Mouse (Mus musculus): ENCODE data around the gene Prox2. TPM values are rescaled to one million over a fixed set of nuclear protein-coding genes. Genes with fewer than 3 reads are reported as not detected.
A peak's percentile ranks its signal among the peaks of the same experiment; 100 is the strongest.

Prox2 gene
- polyA plus RNA-seq, 1 experiment from 2014 or later: 3.7 TPM

DNA sequence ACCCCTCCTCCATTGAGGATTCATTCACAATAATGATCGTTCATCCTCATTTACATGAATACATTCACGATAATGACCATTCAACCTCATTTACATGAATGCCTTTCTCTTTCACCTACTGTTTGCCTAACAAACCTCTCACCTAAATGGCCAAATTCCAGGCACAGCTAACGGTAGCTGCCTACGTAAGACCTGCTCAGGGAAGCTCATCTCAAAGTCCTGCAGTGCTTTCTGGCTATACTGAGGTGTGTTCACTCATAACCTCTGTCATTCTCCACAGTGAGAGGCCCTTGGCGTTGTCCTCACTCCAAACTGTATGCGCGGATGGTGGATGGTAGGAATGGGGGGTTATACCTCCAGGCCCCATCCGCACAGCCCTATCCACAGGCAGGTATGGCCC is 5.8 kb downstream of the Prox2 start:
- ATAC-seq (ENCODE audit: low FRiP score, low read depth): no peak
- Histone ChIP-seq H3K9ac (replicated peaks) (no peak overlapping the region), H3K4me2 (replicated peaks) (no peak overlapping the region), H3K4me1 (peaks cover 20% of the 10 kb centered on the region), H3K4me3 (no peak overlapping the region), H3K27me3 (no peaks in the 10 kb centered on the region), H3K36me3 (no peaks in the 10 kb centered on the region), H3K27ac (replicated peaks) (no peak overlapping the region), H3K9me3 (no peaks in the 10 kb centered on the region)
- WGBS: 93% methylated on average over 8 of the region's 8 CpGs

DNA sequence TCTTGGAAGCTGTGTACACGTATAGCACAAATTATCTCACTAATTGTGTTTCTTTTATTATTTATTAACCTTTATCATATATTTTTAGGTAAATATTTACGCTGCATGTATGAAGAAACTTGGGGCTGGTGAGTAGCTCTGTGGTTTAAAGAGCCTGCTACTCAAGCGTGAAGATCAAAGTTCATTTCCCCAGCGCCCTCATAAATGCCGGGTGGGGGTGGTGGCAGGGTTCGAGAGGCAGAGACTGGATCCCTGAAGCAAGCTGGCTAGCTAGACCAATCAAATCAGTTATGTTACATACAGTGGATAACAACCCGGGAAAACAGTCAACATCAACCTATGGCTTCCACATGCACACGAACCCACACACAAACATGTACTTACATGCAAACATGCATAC is 7.5 kb downstream of the Prox2 start:
- no peak overlapping the region for H3K4me2 ChIP-seq (replicated peaks)
- no peak overlapping the region for H3K9ac ChIP-seq (replicated peaks)
- no peak for ATAC-seq (ENCODE audit: low FRiP score, low read depth)

GRCm38 (mm10) chr12:85101521-85102106 is 8.9 kb downstream of the Prox2 start:
- Histone ChIP-seq H3K4me2 (replicated peaks) (no peak overlapping the region), H3K36me3 (no peaks in the 10 kb centered on the region), H3K4me1 (peaks cover 13% of the 10 kb centered on the region; the same call in 1 of the 2 replicates), H3K4me3 (no peak overlapping the region), H3K9me3 (no peaks in the 10 kb centered on the region), H3K27me3 (no peaks in the 10 kb centered on the region), H3K9ac (replicated peaks) (no peak overlapping the region), H3K27ac (replicated peaks) (no peak overlapping the region)
- ATAC-seq (ENCODE audit: low FRiP score, low read depth): no peak
- WGBS: 85% methylated on average over 5 of the region's 5 CpGs

More for the DNA sequence above, 7.5 kb downstream of the Prox2 start:
- no peaks in the 10 kb centered on the region for H3K27me3 ChIP-seq
- peaks cover 14% of the 10 kb centered on the region; the same call in 1 of the 2 replicates for H3K4me1 ChIP-seq
- no peak overlapping the region for H3K27ac ChIP-seq (replicated peaks)
- no peaks in the 10 kb centered on the region for H3K9me3 ChIP-seq
- whole genome bisulfite sequencing: 80% methylated on average over 8 of the region's 8 CpGs
- no peak overlapping the region for H3K4me3 ChIP-seq
- no peaks in the 10 kb centered on the region for H3K36me3 ChIP-seq

DNA sequence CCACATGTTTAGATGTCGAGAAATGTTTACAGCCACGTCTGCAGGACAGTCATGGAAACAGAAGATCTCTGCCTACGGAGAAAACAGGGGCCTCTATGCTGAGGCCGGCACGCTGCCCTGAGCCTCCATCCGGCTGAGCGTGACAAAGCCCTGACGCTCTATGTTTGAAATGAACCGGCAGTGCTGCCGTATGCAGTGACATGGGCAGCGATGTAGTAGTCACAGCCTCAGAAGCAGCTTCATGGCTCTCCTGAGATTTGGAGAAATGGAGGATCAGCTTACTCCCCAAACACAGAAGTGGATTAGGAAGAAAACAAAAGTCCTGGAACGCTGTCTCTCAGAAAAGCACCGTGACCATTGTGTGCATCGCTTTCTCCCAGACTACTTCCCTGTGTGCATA is 9.6 kb downstream of the Prox2 start:
- no peak for ATAC-seq (ENCODE audit: low FRiP score, low read depth)
- Histone ChIP-seq H3K4me2 (replicated peaks) (0 out of 2 replicates have a peak overlapping the region, but pooled peaks have one; percentile 2), H3K27ac (replicated peaks) (peak overlapping the region; percentile 47; the same call in 1 of the 2 replicates), H3K4me1 (peaks cover 8% of the 10 kb centered on the region; the same call in 1 of the 2 replicates), H3K9me3 (no peaks in the 10 kb centered on the region), H3K27me3 (no peaks in the 10 kb centered on the region), H3K4me3 (no peak overlapping the region), H3K36me3 (no peaks in the 10 kb centered on the region), H3K9ac (replicated peaks) (no peak overlapping the region; the same call in 1 of the 2 replicates)
- WGBS: 31% methylated on average over 14 of the region's 14 CpGs

DNA sequence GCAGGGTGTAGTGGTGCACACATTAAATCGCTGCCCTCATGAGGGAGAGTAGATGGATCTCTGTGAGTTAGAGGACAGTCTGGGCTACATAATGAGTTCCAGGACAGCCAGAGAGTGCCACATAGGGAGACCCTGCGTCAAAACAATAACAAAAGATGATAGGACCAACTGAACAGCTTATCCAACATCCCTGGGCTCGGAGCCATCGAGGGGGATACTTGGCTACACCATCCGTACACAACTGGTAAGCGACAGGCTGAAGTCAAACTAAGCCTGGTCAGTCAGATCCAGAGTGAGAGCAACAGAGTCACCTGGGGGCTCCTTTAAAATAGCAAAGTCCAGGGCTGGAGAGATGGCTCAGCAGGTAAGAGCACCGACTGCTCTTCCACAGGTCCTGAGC is 14.7 kb downstream of the Prox2 start:
- Histone ChIP-seq H3K4me1 (peaks cover under 1% of the 10 kb centered on the region; the same call in 1 of the 2 replicates), H3K27me3 (no peaks in the 10 kb centered on the region), H3K36me3 (no peaks in the 10 kb centered on the region), H3K27ac (replicated peaks) (no peak overlapping the region), H3K9me3 (no peaks in the 10 kb centered on the region), H3K9ac (replicated peaks) (no peak overlapping the region), H3K4me2 (replicated peaks) (no peak overlapping the region), H3K4me3 (no peak overlapping the region)
- ATAC-seq (ENCODE audit: low FRiP score, low read depth): no peak
- 89% methylated on average over 7 of the region's 7 CpGs for WGBS

DNA sequence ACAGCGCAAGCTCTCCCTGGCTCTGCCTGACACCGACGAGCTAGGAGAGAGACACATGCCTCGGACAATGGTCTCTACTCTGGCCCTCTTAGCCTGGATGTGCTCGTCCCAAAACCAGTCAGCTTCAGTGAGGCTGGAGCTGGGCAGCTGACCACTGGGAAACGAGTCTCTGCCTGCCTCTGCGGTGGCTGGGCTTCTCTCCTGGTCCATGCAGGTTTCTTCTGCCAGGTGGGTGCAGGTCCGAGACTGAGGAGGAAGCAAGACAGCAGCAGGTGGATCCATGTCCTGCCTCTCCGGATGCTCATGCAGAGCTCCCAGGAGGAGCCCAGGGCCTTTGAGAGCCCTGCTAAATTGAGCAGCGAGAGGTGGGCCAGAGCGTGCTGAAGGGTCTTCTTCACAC is 15.4 kb downstream of the Prox2 start:
- no peak for ATAC-seq (ENCODE audit: low FRiP score, low read depth)
- Histone ChIP-seq H3K4me2 (replicated peaks) (no peak overlapping the region), H3K9me3 (no peaks in the 10 kb centered on the region), H3K27ac (replicated peaks) (no peak overlapping the region), H3K27me3 (no peaks in the 10 kb centered on the region), H3K36me3 (no peaks in the 10 kb centered on the region), H3K4me1 (no peaks in the 10 kb centered on the region; the same call in 1 of the 2 replicates), H3K4me3 (no peak overlapping the region), H3K9ac (replicated peaks) (no peak overlapping the region)
- WGBS: 88% methylated on average over 11 of the region's 11 CpGs

DNA sequence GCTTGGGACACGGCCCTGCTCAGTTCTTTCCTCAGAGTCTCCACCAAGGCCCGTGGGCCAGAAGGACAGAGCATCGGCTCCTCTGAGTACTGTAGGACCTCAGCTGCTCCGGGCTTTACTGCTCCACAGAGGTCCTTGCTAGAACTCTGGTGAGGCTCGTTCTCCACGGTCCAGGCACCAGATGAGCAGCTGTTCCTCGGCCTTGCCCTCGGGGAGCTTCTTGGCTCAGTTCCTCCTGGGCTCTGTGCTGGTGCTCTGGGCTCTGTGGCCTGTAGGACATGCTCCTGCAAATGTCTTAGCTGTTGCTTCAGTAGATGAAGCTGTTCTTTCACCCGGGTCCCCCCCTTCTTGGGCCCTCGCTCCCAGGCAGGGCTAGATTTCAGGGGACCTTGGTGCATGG is 15.9 kb downstream of the Prox2 start:
- Histone ChIP-seq H3K27ac (replicated peaks) (peak overlapping the region; percentile 36; the same call in 1 of the 2 replicates), H3K27me3 (no peaks in the 10 kb centered on the region), H3K4me2 (replicated peaks) (no peak overlapping the region), H3K9ac (replicated peaks) (no peak overlapping the region), H3K9me3 (no peaks in the 10 kb centered on the region), H3K4me3 (no peak overlapping the region), H3K4me1 (no peaks in the 10 kb centered on the region; the same call in 1 of the 2 replicates), H3K36me3 (0 out of 2 replicates have a peak, but pooled peaks cover 2% of the 10 kb centered on the region)
- 0 out of 2 replicates have a peak, but pooled peaks have one; percentile 23 for ATAC-seq (ENCODE audit: low FRiP score, low read depth)
- 89% methylated on average over 10 of the region's 10 CpGs for WGBS

GRCm38 (mm10) chr12:85094010-85094409 is 16.5 kb downstream of the Prox2 start:
- Histone ChIP-seq H3K9ac (replicated peaks) (no peak overlapping the region; the same call in 1 of the 2 replicates), H3K36me3 (peaks cover 9% of the 10 kb centered on the region), H3K27ac (replicated peaks) (0 out of 2 replicates have a peak overlapping the region, but pooled peaks have one; percentile 36), H3K9me3 (no peaks in the 10 kb centered on the region), H3K4me2 (replicated peaks) (no peak overlapping the region), H3K27me3 (no peaks in the 10 kb centered on the region), H3K4me1 (no peaks in the 10 kb centered on the region; the same call in 1 of the 2 replicates), H3K4me3 (no peak overlapping the region)
- no peak for ATAC-seq (ENCODE audit: low FRiP score, low read depth)
- 35% methylated on average over 14 of the region's 14 CpGs for WGBS

DNA sequence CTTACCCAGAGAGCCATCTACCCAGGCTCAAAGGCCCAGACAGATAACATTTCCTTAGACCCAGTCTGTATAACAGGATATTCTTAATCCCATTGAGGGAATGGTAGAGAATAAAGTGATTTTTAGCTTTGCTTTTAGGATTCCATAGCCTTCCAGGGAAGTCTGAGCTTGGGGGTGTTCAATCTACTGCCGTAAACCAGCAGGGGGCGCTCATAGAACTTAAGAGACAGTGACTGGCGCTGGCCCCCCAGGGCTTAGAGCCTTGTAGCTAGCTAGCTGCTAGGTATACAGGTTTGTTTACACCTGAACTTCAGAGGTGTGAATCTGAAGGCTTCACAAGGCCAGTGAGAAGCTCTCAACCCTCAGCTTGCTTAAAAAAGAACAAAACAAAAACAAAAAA is 18.3 kb downstream of the Prox2 start:
- Histone ChIP-seq H3K27me3 (no peaks in the 10 kb centered on the region), H3K9me3 (no peaks in the 10 kb centered on the region), H3K4me2 (replicated peaks) (no peak overlapping the region), H3K36me3 (peaks cover 26% of the 10 kb centered on the region), H3K27ac (replicated peaks) (no peak overlapping the region), H3K4me3 (no peak overlapping the region), H3K4me1 (no peaks in the 10 kb centered on the region; the same call in 1 of the 2 replicates), H3K9ac (replicated peaks) (no peak overlapping the region)
- no peak for ATAC-seq (ENCODE audit: low FRiP score, low read depth)
- WGBS: 12% methylated on average over 3 of the region's 3 CpGs

DNA sequence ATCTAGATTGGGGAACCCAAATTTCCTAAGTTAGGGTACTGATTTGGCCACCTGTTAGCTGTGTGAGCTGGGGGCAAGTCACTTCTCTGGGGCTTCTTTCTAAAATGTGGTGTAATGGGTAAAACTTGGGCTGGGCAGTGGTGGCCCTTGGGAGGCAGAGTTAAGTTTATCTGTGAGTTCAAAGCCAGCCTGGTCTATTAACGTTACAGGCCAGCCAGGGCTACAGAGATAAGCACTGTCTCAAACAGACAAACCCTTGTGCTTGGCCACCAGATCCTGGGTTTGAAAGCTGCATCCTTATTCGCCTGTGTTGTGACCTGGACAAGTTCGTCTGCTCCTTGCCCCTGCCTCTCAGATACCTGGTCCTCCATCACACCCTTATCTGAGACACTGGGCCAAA is 19.4 kb downstream of the Prox2 start:
- H3K4me2 ChIP-seq (replicated peaks): no peak overlapping the region
- WGBS: 93% methylated on average over 3 of the region's 3 CpGs
- no peaks in the 10 kb centered on the region; the same call in 1 of the 2 replicates for H3K4me1 ChIP-seq
- H3K36me3 ChIP-seq: peaks cover 37% of the 10 kb centered on the region
- ATAC-seq (ENCODE audit: low FRiP score, low read depth): no peak
- H3K27ac ChIP-seq (replicated peaks): no peak overlapping the region
- no peak overlapping the region for H3K9ac ChIP-seq (replicated peaks)
- H3K27me3 ChIP-seq: no peaks in the 10 kb centered on the region
- no peak overlapping the region for H3K4me3 ChIP-seq
- H3K9me3 ChIP-seq: no peaks in the 10 kb centered on the region

GRCm38 (mm10) chr12:85087845-85088244 is 22.7 kb downstream of the Prox2 start:
- Histone ChIP-seq H3K27me3 (no peaks in the 10 kb centered on the region), H3K9me3 (no peaks in the 10 kb centered on the region), H3K4me2 (replicated peaks) (no peak overlapping the region), H3K27ac (replicated peaks) (no peak overlapping the region), H3K36me3 (peaks cover 38% of the 10 kb centered on the region), H3K4me3 (no peak overlapping the region), H3K9ac (replicated peaks) (no peak overlapping the region), H3K4me1 (no peaks in the 10 kb centered on the region)
- WGBS: 94% methylated on average over 12 of the region's 12 CpGs
- no peak for ATAC-seq (ENCODE audit: low FRiP score, low read depth)

- H3K4me2 ChIP-seq (replicated peaks): no peak overlapping the region
These were observed 25.6 kb downstream of the Prox2 start for GRCm38 (mm10) chr12:85084941-85085340.

More at GRCm38 (mm10) chr12:85084941-85085340, 25.6 kb downstream of the Prox2 start:
- Histone ChIP-seq H3K36me3 (peaks cover 38% of the 10 kb centered on the region), H3K4me3 (no peak overlapping the region), H3K27me3 (no peaks in the 10 kb centered on the region), H3K27ac (replicated peaks) (no peak overlapping the region), H3K4me1 (no peaks in the 10 kb centered on the region), H3K9ac (replicated peaks) (no peak overlapping the region), H3K9me3 (no peaks in the 10 kb centered on the region)
- 90% methylated on average over 4 of the region's 4 CpGs for WGBS
- ATAC-seq (ENCODE audit: low FRiP score, low read depth): no peak
